Mouse (Mus musculus) embryonic fibroblast, embryonic 13.5 days (primary cell): ENCODE results near the gene Mrps10.

Experiments used
- CTCF ChIP-seq: IDR thresholded peaks from 2 replicates; pipeline ENCODE4 v1.5.1; 2011; ENCODE audit warnings: mild to moderate bottlenecking, control low read depth, low read length, moderate library complexity, borderline replicate concordance; ENCODE audit not compliant: insufficient read depth
- POLR2A ChIP-seq: IDR thresholded peaks from 2 replicates; pipeline ENCODE4 v1.6.1; 2011; ENCODE audit warnings: low read depth, mild to moderate bottlenecking, control low read depth, low read length, moderate library complexity

DNA sequence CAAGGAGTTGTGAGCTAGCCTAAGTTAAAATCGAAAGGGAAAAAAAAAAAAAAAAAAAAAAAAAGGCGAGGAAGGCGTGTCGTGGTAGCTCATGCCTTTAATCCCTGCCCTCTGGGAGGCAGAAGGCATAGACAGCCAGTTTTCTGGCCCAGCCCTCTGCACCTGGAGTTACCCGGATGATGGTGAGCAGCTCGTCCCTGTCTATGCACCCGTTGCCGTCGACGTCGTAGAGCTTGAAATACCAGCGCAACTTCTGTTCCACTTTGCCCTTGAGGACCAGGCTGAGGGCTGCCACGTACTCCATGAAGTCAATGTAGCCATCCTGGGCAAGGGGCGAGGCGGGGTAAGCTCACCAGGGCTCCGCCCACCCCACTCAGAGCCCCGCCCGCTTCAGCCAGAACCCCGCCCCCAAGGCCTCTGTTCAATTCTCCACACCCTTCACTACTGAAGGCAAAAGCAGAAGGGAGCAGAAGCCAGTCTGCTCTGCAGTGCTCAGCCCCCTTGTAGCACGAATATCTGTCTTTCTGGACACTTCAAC, 26.8 kb downstream of the Mrps10 start:
- no peak for TF ChIP-seq POLR2A
- TF ChIP-seq CTCF: no peak
